Mouse (Mus musculus): ENCODE data around the gene Endou. TPM values are rescaled to one million over a fixed set of nuclear protein-coding genes. Genes with fewer than 3 reads are reported as not detected.

Endou gene
- polyA plus RNA-seq (2012) = not detected in 2 replicates

GRCm38 (mm10) chr15:97731111-97731510, at the start of gene Endou:
Endou (minus strand) TSS chr15:97731339.
- H3K36me3 ChIP-seq (ENCODE audit: control insufficient read depth) = no peaks in the 10 kb centered on the region
- H3K9me3 ChIP-seq (ENCODE audit: control insufficient read depth, low read length) = no peaks in the 10 kb centered on the region
- TF ChIP-seq GATA1 (IDR thresholded peaks at IDR 0.05; ENCODE audit: low read length) (no peak), TAL1 (IDR thresholded peaks at IDR 0.05; ENCODE audit: low read length) (no peak)
- no peaks in the 10 kb centered on the region; the same call in 1 of the 2 replicates for H3K4me1 ChIP-seq (ENCODE audit: control insufficient read depth)
- H3K27me3 ChIP-seq (ENCODE audit: control insufficient read depth) = peaks cover 9% of the 10 kb centered on the region
- H3K4me3 ChIP-seq (replicated peaks) = no peak within 1 kb of the TSS

- H3K27me3 ChIP-seq (ENCODE audit: control insufficient read depth) = peaks cover 44% of the 10 kb centered on the region
- TF ChIP-seq TAL1 (IDR thresholded peaks at IDR 0.05; ENCODE audit: low read length) = no peak
- TF ChIP-seq GATA1 (IDR thresholded peaks at IDR 0.05; ENCODE audit: low read length) = no peak
Observed at GRCm38 (mm10) chr15:97780611-97781031, 49.5 kb upstream of the Endou start.

DNA sequence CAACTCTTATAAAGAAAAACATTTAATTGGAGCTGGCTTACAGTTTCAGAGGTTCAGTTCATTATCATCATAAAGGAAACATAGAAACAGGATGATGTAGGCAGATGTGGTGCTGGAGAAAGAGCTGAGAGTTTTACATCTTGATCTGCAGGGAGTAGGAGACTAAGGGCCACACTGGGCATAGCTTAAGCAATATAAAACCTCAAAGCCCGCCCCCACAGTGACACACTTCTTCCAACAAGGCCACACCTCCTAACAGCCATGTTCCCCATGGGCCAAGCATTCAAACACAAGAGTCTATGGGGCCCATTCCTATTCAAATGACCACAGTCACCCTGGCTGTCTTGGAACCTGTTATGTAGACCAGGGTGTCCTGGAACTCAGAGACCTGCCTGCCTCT, 48.4 kb upstream of the Endou start:
- no peak for TF ChIP-seq GATA1 (IDR thresholded peaks at IDR 0.05; ENCODE audit: low read length)
- no peak for TF ChIP-seq TAL1 (IDR thresholded peaks at IDR 0.05; ENCODE audit: low read length)
- Histone ChIP-seq H3K4me1 (ENCODE audit: control insufficient read depth) (peaks cover 21% of the 10 kb centered on the region), H3K4me3 (replicated peaks) (no peak overlapping the region), H3K36me3 (ENCODE audit: control insufficient read depth) (no peaks in the 10 kb centered on the region), H3K9me3 (ENCODE audit: control insufficient read depth, low read length) (no peaks in the 10 kb centered on the region), H3K27me3 (ENCODE audit: control insufficient read depth) (peaks cover 52% of the 10 kb centered on the region)

More at GRCm38 (mm10) chr15:97780611-97781031, 49.5 kb upstream of the Endou start:
- no peaks in the 10 kb centered on the region for H3K36me3 ChIP-seq (ENCODE audit: control insufficient read depth)
- no peak overlapping the region for H3K4me3 ChIP-seq (replicated peaks)
- no peaks in the 10 kb centered on the region for H3K9me3 ChIP-seq (ENCODE audit: control insufficient read depth, low read length)
- H3K4me1 ChIP-seq (ENCODE audit: control insufficient read depth) = peaks cover 31% of the 10 kb centered on the region

GRCm38 (mm10) chr15:97778311-97779098, 47.4 kb upstream of the Endou start, which contains the start of gene Slc48a1:
Slc48a1 (plus strand) TSS chr15:97778520.
- TF ChIP-seq GATA1 (IDR thresholded peaks at IDR 0.05; ENCODE audit: low read length) = no peak
- no peak for TF ChIP-seq TAL1 (IDR thresholded peaks at IDR 0.05; ENCODE audit: low read length)
- peaks cover 52% of the 10 kb centered on the region for H3K27me3 ChIP-seq (ENCODE audit: control insufficient read depth)
- no peaks in the 10 kb centered on the region for H3K9me3 ChIP-seq (ENCODE audit: control insufficient read depth, low read length)
- H3K4me3 ChIP-seq (replicated peaks) = no peak within 1 kb of the TSS
- no peaks in the 10 kb centered on the region for H3K36me3 ChIP-seq (ENCODE audit: control insufficient read depth)
- H3K4me1 ChIP-seq (ENCODE audit: control insufficient read depth) = peaks cover 15% of the 10 kb centered on the region

- Histone ChIP-seq H3K9me3 (ENCODE audit: control insufficient read depth, low read length) (no peaks in the 10 kb centered on the region), H3K4me1 (ENCODE audit: control insufficient read depth) (peaks cover under 1% of the 10 kb centered on the region)
- no peak for TF ChIP-seq GATA1 (IDR thresholded peaks at IDR 0.05; ENCODE audit: low read length)
- TF ChIP-seq TAL1 (IDR thresholded peaks at IDR 0.05; ENCODE audit: low read length) = no peak
Observed at GRCm38 (mm10) chr15:97776919-97777318, 45.8 kb upstream of the Endou start.

DNA sequence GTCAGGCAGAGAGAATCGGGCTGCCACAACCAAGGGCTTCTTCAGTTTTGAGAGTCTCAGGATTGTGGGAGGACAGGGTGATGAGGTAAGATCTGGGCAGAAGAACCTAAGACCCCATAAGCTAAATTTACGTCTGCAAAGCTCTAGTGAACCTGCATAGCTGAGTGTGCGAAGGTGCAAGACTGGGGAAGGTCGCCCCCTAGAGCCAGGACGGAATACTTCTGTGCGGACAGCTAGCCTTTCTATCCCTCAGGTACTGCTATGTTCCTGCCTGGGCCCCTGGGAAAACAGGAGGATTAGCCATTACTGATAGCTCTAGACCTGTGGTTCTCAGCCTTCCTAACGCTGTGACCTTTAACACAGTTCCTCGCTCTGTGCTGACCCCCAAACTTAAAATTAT, 45.4 kb upstream of the Endou start:
- TF ChIP-seq GATA1 (IDR thresholded peaks at IDR 0.05; ENCODE audit: low read length) (no peak), TAL1 (IDR thresholded peaks at IDR 0.05; ENCODE audit: low read length) (no peak)
- Histone ChIP-seq H3K36me3 (ENCODE audit: control insufficient read depth) (no peaks in the 10 kb centered on the region), H3K4me3 (replicated peaks) (no peak overlapping the region), H3K9me3 (ENCODE audit: control insufficient read depth, low read length) (no peaks in the 10 kb centered on the region), H3K27me3 (ENCODE audit: control insufficient read depth) (peaks cover 34% of the 10 kb centered on the region), H3K4me1 (ENCODE audit: control insufficient read depth) (no peaks in the 10 kb centered on the region)

More at GRCm38 (mm10) chr15:97776919-97777318, 45.8 kb upstream of the Endou start:
- H3K36me3 ChIP-seq (ENCODE audit: control insufficient read depth) = no peaks in the 10 kb centered on the region
- peaks cover 37% of the 10 kb centered on the region for H3K27me3 ChIP-seq (ENCODE audit: control insufficient read depth)
- no peak overlapping the region for H3K4me3 ChIP-seq (replicated peaks)

DNA sequence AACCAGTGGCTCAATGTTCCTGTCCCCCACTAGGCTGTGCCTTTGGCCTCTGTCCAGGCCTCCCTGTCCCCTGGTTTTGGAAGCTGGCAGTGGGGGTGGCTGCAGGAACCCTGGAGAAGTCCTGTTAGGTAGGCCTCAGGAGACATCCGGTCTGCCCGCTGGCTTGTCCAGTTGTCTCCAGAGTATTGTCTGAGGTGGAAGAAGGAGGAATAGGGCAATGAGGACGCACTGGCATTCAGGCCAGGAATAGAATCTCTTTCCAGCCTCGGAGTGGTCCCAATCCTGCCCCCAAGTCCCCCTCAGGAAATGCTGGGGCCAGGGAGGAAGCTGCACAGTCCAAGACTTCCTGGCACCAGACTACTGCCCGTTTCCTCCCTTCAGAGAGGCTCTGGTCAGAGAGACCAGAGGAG, 42.8 kb upstream of the Endou start:
- H3K9me3 ChIP-seq (ENCODE audit: control insufficient read depth, low read length) = no peaks in the 10 kb centered on the region
- no peaks in the 10 kb centered on the region for H3K36me3 ChIP-seq (ENCODE audit: control insufficient read depth)
- H3K4me1 ChIP-seq (ENCODE audit: control insufficient read depth) = no peaks in the 10 kb centered on the region
- no peak for TF ChIP-seq GATA1 (IDR thresholded peaks at IDR 0.05; ENCODE audit: low read length)
- no peak for TF ChIP-seq TAL1 (IDR thresholded peaks at IDR 0.05; ENCODE audit: low read length)
- H3K27me3 ChIP-seq (ENCODE audit: control insufficient read depth) = peaks cover 47% of the 10 kb centered on the region
- H3K4me3 ChIP-seq (replicated peaks) = no peak overlapping the region

DNA sequence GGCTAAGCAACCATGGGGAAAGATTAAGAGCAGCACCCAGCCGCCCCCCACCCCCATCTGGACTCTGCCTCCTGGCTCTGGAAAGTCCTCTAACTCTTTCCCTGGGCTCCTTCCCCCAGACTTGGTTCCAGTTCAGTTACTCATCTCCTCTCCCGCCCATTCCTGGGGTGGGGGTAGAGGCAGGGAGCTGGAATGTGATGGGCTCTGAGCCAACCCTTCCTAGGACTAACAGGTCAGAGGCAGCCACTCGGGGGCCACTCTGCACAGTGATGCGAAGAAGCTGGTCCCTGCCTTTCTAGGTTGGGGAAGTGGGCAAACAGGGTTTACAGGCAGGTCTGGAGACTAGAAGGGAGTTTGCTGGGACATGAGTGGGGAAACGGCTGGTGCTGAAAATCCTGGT, 42.0 kb upstream of the Endou start:
- H3K27me3 ChIP-seq (ENCODE audit: control insufficient read depth) = peaks cover 52% of the 10 kb centered on the region

DNA sequence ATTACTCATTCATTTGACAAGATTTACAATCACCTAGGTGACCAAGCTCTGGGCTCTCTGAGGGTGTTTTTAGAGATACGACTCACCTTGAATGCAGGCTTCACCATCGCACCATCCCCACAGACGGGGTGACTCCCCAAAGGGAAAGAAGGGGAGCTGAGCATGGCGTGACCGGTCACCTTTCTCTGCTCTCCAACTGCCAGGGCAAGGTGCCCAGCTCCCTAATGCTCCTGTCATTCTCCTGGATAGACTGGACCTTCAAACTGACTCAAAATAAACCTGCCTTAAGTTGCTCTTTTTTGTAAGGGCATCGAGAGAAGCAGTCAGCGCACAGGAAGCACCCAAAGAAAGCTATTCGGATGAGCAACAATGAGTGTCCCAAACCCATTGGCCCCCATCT, 39.1 kb upstream of the Endou start:
- Histone ChIP-seq H3K4me1 (ENCODE audit: control insufficient read depth) (peaks cover 6% of the 10 kb centered on the region), H3K27me3 (ENCODE audit: control insufficient read depth) (peaks cover 67% of the 10 kb centered on the region), H3K36me3 (ENCODE audit: control insufficient read depth) (no peaks in the 10 kb centered on the region), H3K9me3 (ENCODE audit: control insufficient read depth, low read length) (no peaks in the 10 kb centered on the region; the same call in 1 of the 2 replicates), H3K4me3 (replicated peaks) (no peak overlapping the region)
- TF ChIP-seq GATA1 (IDR thresholded peaks at IDR 0.05; ENCODE audit: low read length) (no peak), TAL1 (IDR thresholded peaks at IDR 0.05; ENCODE audit: low read length) (no peak)

More for the DNA sequence above, 42.0 kb upstream of the Endou start:
- Histone ChIP-seq H3K9me3 (ENCODE audit: control insufficient read depth, low read length) (no peaks in the 10 kb centered on the region), H3K36me3 (ENCODE audit: control insufficient read depth) (no peaks in the 10 kb centered on the region), H3K4me1 (ENCODE audit: control insufficient read depth) (no peaks in the 10 kb centered on the region), H3K4me3 (replicated peaks) (no peak overlapping the region)
- TF ChIP-seq TAL1 (IDR thresholded peaks at IDR 0.05; ENCODE audit: low read length) (no peak), GATA1 (IDR thresholded peaks at IDR 0.05; ENCODE audit: low read length) (no peak)
